Mouse (Mus musculus) MEL (cell line): ENCODE data around the gene Gm17651. TPM values are rescaled to one million over a fixed set of nuclear protein-coding genes. Genes with fewer than 3 reads are reported as not detected.
A peak's percentile ranks its signal among the peaks of the same experiment; 100 is the strongest.

Experiments
- DNase-seq: peaks from one replicate; pipeline ENCODE4 v3.0.0; 2011; ENCODE audit warnings: low read depth, low spot score
- H3K27ac ChIP-seq: 2 replicates; pipeline ENCODE4 v1.5.1; 2012; ENCODE audit warnings: low read depth, mild to moderate bottlenecking, control low read depth, low read length, moderate library complexity; ENCODE audit not compliant: control insufficient read depth
- H3K27me3 ChIP-seq, 2 experiments: fragments of 150-350 bp in 1 of 2; sonication (generic) in 1 of 2; 2 replicates each; pipeline ENCODE4 v1.6.1; 2012; ENCODE audit warnings: low read length in 2 of 2, mild to moderate bottlenecking in 2 of 2, improper control_type of control experiment in 1 of 2, moderate library complexity in 1 of 2; ENCODE audit not compliant: insufficient read depth in 2 of 2, control insufficient read depth in 1 of 2
- H3K36me3 ChIP-seq, 2 experiments: 2 replicates each; pipeline ENCODE4 v1.6.1; 2012 to 2014; ENCODE audit warnings: low read length in 2 of 2, improper control_type of control experiment in 1 of 2, inconsistent platforms in 1 of 2, mild to moderate bottlenecking in 1 of 2; ENCODE audit not compliant: insufficient read depth in 2 of 2, control insufficient read depth in 1 of 2
- H3K4me1 ChIP-seq, 2 experiments: fragments of 150-350 bp in 1 of 2; sonication (generic) in 1 of 2; 2 replicates each; pipeline ENCODE4 v1.6.1; 2012; ENCODE audit warnings: low read length in 2 of 2, improper control_type of control experiment in 1 of 2, mild to moderate bottlenecking in 1 of 2; ENCODE audit not compliant: insufficient read depth in 2 of 2, control insufficient read depth in 1 of 2
- H3K4me3 ChIP-seq, 2 experiments: fragments of 150-350 bp in 1 of 2; sonication (generic) in 1 of 2; 2 replicates each; pipeline ENCODE4 v1.5.1; 2012; ENCODE audit warnings: low read depth in 2 of 2, low read length in 2 of 2, mild to moderate bottlenecking in 2 of 2, moderate library complexity in 2 of 2, control low read depth in 1 of 2, improper control_type of control experiment in 1 of 2; ENCODE audit not compliant: control insufficient read depth in 1 of 2, insufficient read depth in 1 of 2
- H3K79me2 ChIP-seq: 2 replicates; pipeline ENCODE4 v1.6.1; 2012; ENCODE audit warnings: mild to moderate bottlenecking, low read length, moderate library complexity; ENCODE audit not compliant: control insufficient read depth, poor library complexity, insufficient read depth
- H3K9ac ChIP-seq: 2 replicates; pipeline ENCODE4 v1.6.1; 2012; ENCODE audit warnings: low read depth, mild to moderate bottlenecking, control low read depth, low read length, moderate library complexity; ENCODE audit not compliant: control insufficient read depth, poor library complexity, severe bottlenecking
- H3K9me3 ChIP-seq: fragments of 150-350 bp; sonication (generic); replicated peaks from 2 replicates; pipeline ENCODE4 v1.6.1; 2012; ENCODE audit warnings: mild to moderate bottlenecking, low read length, improper control_type of control experiment, moderate library complexity; ENCODE audit not compliant: insufficient read depth
- BHLHE40 ChIP-seq: IDR thresholded peaks from 2 replicates; pipeline ENCODE4 v1.6.1; 2012; ENCODE audit warnings: low read depth, mild to moderate bottlenecking, inconsistent platforms, low read length, improper control_type of control experiment, borderline replicate concordance
- CHD1 ChIP-seq: IDR thresholded peaks from 2 replicates; pipeline ENCODE4 v1.6.1; 2012; ENCODE audit warnings: low read depth, mild to moderate bottlenecking, inconsistent platforms, low read length, improper control_type of control experiment
- CHD2 ChIP-seq: IDR thresholded peaks from 2 replicates; pipeline ENCODE4 v1.6.1; 2011; ENCODE audit warnings: low read length, improper control_type of control experiment
- CTCF ChIP-seq, 3 experiments: IDR thresholded peaks in 2 of 3; conservative IDR thresholded peaks in 1 of 3; 2 replicates each; pipeline ENCODE4 v1.5.1; 2011 to 2012; ENCODE audit warnings: low read length in 3 of 3, low read depth in 2 of 3, mild to moderate bottlenecking in 2 of 3, improper control_type of control experiment in 1 of 3, inconsistent platforms in 1 of 3, mixed read lengths in 1 of 3, moderate library complexity in 1 of 3; ENCODE audit not compliant: control insufficient read depth in 1 of 3, insufficient read depth in 1 of 3, poor library complexity in 1 of 3, severe bottlenecking in 1 of 3
- E2F4 ChIP-seq: IDR thresholded peaks from 2 replicates; pipeline ENCODE4 v1.6.1; 2011; ENCODE audit warnings: low read depth, low read length, improper control_type of control experiment, borderline replicate concordance
- ELF1 ChIP-seq: IDR thresholded peaks from 2 replicates; pipeline ENCODE4 v1.6.1; 2014; ENCODE audit warnings: low read depth, mild to moderate bottlenecking, inconsistent platforms, low read length, improper control_type of control experiment, moderate library complexity
- EP300 ChIP-seq, 2 experiments: IDR thresholded peaks; 2 replicates each; pipeline ENCODE4 v1.6.1; 2011; ENCODE audit warnings: improper control_type of control experiment in 2 of 2, low read length in 2 of 2, low read depth in 1 of 2, mild to moderate bottlenecking in 1 of 2
- ETS1 ChIP-seq: IDR thresholded peaks from 2 replicates; pipeline ENCODE4 v1.6.1; 2012; ENCODE audit warnings: low read depth, mild to moderate bottlenecking, inconsistent platforms, low read length, improper control_type of control experiment, moderate library complexity
- GABPA ChIP-seq: IDR thresholded peaks from 2 replicates; pipeline ENCODE4 v1.6.1; 2012; ENCODE audit warnings: low read depth, mild to moderate bottlenecking, inconsistent platforms, low read length, improper control_type of control experiment, moderate library complexity
- GATA1 ChIP-seq: IDR thresholded peaks from 2 replicates; pipeline ENCODE4 v1.6.1; 2011; ENCODE audit warnings: low read depth, low read length, improper control_type of control experiment
- HCFC1 ChIP-seq: IDR thresholded peaks from 2 replicates; pipeline ENCODE4 v1.6.1; 2012; ENCODE audit warnings: low read depth, mild to moderate bottlenecking, inconsistent platforms, low read length, improper control_type of control experiment, moderate library complexity
- JUND ChIP-seq: IDR thresholded peaks from 2 replicates; pipeline ENCODE4 v1.6.1; 2011; ENCODE audit warnings: low read depth, mild to moderate bottlenecking, improper control_type of control experiment, low read length
- KAT2A ChIP-seq: conservative IDR thresholded peaks from 2 replicates; pipeline ENCODE4 v1.6.1; 2012; ENCODE audit warnings: low read depth, low read length, improper control_type of control experiment, inconsistent platforms
- MAFK ChIP-seq: IDR thresholded peaks from 2 replicates; pipeline ENCODE4 v1.6.1; 2011; ENCODE audit warnings: low read depth, mild to moderate bottlenecking, low read length, improper control_type of control experiment, borderline replicate concordance
- MAX ChIP-seq: IDR thresholded peaks from 2 replicates; pipeline ENCODE4 v1.6.1; 2011; ENCODE audit warnings: low read length, improper control_type of control experiment
- MAZ ChIP-seq: IDR thresholded peaks from 2 replicates; pipeline ENCODE4 v1.6.1; 2012; ENCODE audit warnings: low read depth, mild to moderate bottlenecking, inconsistent platforms, low read length, improper control_type of control experiment
- MEF2A ChIP-seq: IDR thresholded peaks from 2 replicates; pipeline ENCODE4 v1.6.1; 2014; ENCODE audit warnings: low read depth, mild to moderate bottlenecking, inconsistent platforms, low read length, improper control_type of control experiment; ENCODE audit not compliant: poor library complexity, insufficient replicate concordance, severe bottlenecking; ENCODE audit errors: extremely low read depth
- MXI1 ChIP-seq: IDR thresholded peaks from 2 replicates; pipeline ENCODE4 v1.6.1; 2011; ENCODE audit warnings: mild to moderate bottlenecking, low read depth, low read length, improper control_type of control experiment
- MYB ChIP-seq: IDR thresholded peaks from 2 replicates; pipeline ENCODE4 v1.6.1; 2011; ENCODE audit warnings: mild to moderate bottlenecking, low read depth, low read length, improper control_type of control experiment
- MYC ChIP-seq: IDR thresholded peaks from 2 replicates; pipeline ENCODE4 v1.6.1; 2011; ENCODE audit warnings: low read depth, mild to moderate bottlenecking, low read length, improper control_type of control experiment, moderate library complexity
- NELFE ChIP-seq: IDR thresholded peaks from 2 replicates; pipeline ENCODE4 v1.6.1; 2011; ENCODE audit warnings: low read depth, low read length, improper control_type of control experiment
- NRF1 ChIP-seq: IDR thresholded peaks from 2 replicates; pipeline ENCODE4 v1.6.1; 2014; ENCODE audit warnings: low read depth, mild to moderate bottlenecking, inconsistent platforms, low read length, improper control_type of control experiment, moderate library complexity; ENCODE audit not compliant: poor library complexity, insufficient read depth, severe bottlenecking
- POLR2A ChIP-seq, 2 experiments: IDR thresholded peaks; 2 replicates each; pipeline ENCODE4 v1.6.1; 2011 to 2012; ENCODE audit warnings: low read length in 2 of 2, mild to moderate bottlenecking in 2 of 2, control low read depth in 1 of 2, improper control_type of control experiment in 1 of 2, low read depth in 1 of 2, moderate library complexity in 1 of 2; ENCODE audit not compliant: control insufficient read depth in 1 of 2, insufficient read depth in 1 of 2, poor library complexity in 1 of 2
- POLR2AphosphoS2 ChIP-seq: IDR thresholded peaks from 2 replicates; pipeline ENCODE4 v1.6.1; 2011; ENCODE audit warnings: low read length, improper control_type of control experiment
- POLR2AphosphoS5 ChIP-seq: IDR thresholded peaks from 2 replicates; pipeline ENCODE4 v1.6.1; 2012; ENCODE audit warnings: low read depth, borderline replicate concordance, mild to moderate bottlenecking, inconsistent platforms, low read length, moderate library complexity, mixed read lengths
- RAD21 ChIP-seq: IDR thresholded peaks from 2 replicates; pipeline ENCODE4 v1.6.1; 2011; ENCODE audit warnings: mild to moderate bottlenecking, low read depth, low read length, improper control_type of control experiment
- RCOR1 ChIP-seq: IDR thresholded peaks from 2 replicates; pipeline ENCODE4 v1.6.1; 2012; ENCODE audit warnings: low read depth, mild to moderate bottlenecking, inconsistent platforms, low read length, improper control_type of control experiment
- SIN3A ChIP-seq: IDR thresholded peaks from 2 replicates; pipeline ENCODE4 v1.6.1; 2012; ENCODE audit warnings: low read length, improper control_type of control experiment, inconsistent platforms
- TAL1 ChIP-seq: IDR thresholded peaks from 2 replicates; pipeline ENCODE4 v1.6.1; 2012; ENCODE audit warnings: mild to moderate bottlenecking, inconsistent platforms, low read length, moderate library complexity, mixed read lengths
- TBP ChIP-seq: IDR thresholded peaks from 2 replicates; pipeline ENCODE4 v1.8.0; 2011; ENCODE audit warnings: low read depth, low read length, improper control_type of control experiment
- TCF12 ChIP-seq: IDR thresholded peaks from 2 replicates; pipeline ENCODE4 v1.6.1; 2014; ENCODE audit warnings: low read depth, mild to moderate bottlenecking, inconsistent platforms, low read length, improper control_type of control experiment, moderate library complexity
- USF1 ChIP-seq: IDR thresholded peaks from 2 replicates; pipeline ENCODE4 v1.6.1; 2014; ENCODE audit warnings: low read depth, mild to moderate bottlenecking, inconsistent platforms, low read length, improper control_type of control experiment, moderate library complexity
- USF2 ChIP-seq, 2 experiments: IDR thresholded peaks; 2 replicates each; pipeline ENCODE4 v1.6.1; 2011 to 2012; ENCODE audit warnings: improper control_type of control experiment in 2 of 2, low read length in 2 of 2, borderline replicate concordance in 1 of 2, inconsistent platforms in 1 of 2, low read depth in 1 of 2, mild to moderate bottlenecking in 1 of 2; ENCODE audit not compliant: insufficient read depth in 1 of 2
- ZC3H11A ChIP-seq: IDR thresholded peaks from 2 replicates; pipeline ENCODE4 v1.6.1; 2012; ENCODE audit warnings: low read depth, mild to moderate bottlenecking, inconsistent platforms, low read length, improper control_type of control experiment
- ZKSCAN1 ChIP-seq: IDR thresholded peaks from 2 replicates; pipeline ENCODE4 v1.6.1; 2012; ENCODE audit warnings: low read depth, mild to moderate bottlenecking, inconsistent platforms, low read length, improper control_type of control experiment, moderate library complexity
- ZMIZ1 ChIP-seq: IDR thresholded peaks from 2 replicates; pipeline ENCODE4 v1.6.1; 2012; ENCODE audit warnings: low read depth, mild to moderate bottlenecking, inconsistent platforms, low read length, improper control_type of control experiment, moderate library complexity
- ZNF384 ChIP-seq: IDR thresholded peaks from 2 replicates; pipeline ENCODE4 v1.6.1; 2012; ENCODE audit warnings: low read depth, mild to moderate bottlenecking, inconsistent platforms, low read length, improper control_type of control experiment
- polyA plus RNA-seq, 2 experiments: library from polyadenylated mRNA; stranded (reverse) in 1 of 2; unstranded in 1 of 2; fragments of >175 nt in 1 of 2; fragments of >200 nt in 1 of 2; gene quantifications; 2 replicates each; pipeline versions ENCODE4 v1.2.1 to v1.2.4; 2012; ENCODE audit warnings: low replicate concordance in 2 of 2, low read depth in 1 of 2; ENCODE audit not compliant: insufficient read length in 2 of 2, insufficient read depth in 1 of 2, missing spikeins in 1 of 2
- total RNA-seq: library from RNA; depleted of rRNA; stranded (reverse); fragments of 300-350 nt; gene quantifications from 2 replicates; pipeline ENCODE4 v1.2.3, GENCODE M21; 2012

Gm17651 gene
- total and polyA plus RNA-seq, 3 experiments, result not detected

DNA sequence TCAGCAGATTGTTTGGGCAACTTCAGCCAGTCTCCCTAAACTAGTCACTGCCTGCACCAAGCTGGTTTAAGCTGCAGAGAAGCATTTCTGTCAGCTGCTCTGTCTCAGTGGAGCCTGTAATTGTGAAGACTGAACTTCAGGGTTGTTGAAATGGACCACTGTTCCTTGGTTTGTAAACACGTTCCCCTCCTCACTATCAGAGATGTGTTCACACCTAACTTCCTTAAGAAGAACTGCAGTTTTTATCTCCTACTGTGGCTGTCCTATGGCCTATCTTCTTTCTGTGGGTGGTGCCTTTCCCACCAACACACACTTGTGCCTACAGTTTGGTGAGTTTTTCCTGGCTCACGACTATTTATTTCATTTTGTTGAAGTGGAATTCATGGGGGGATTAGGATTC is 14.8 kb upstream of the Gm17651 start:
- Histone ChIP-seq H3K79me2 (no peaks in the 10 kb centered on the region), H3K4me1 (peaks cover 16 to 42% of the 10 kb centered on the region in 2 experiments), H3K4me3 (no peak overlapping the region; a peak in 1 of 4 replicates), H3K9me3 (no peaks in the 10 kb centered on the region), H3K9ac (no peak overlapping the region), H3K36me3 (peaks cover 0 to 20% of the 10 kb centered on the region in 2 experiments; a peak in 2 of 4 replicates), H3K27ac (peak overlapping the region; percentile 49), H3K27me3 (no peaks in the 10 kb centered on the region)
- peak; percentile 81 for DNase-seq
- TF ChIP-seq MAZ, result no peak
- 0 out of 2 replicates have a peak, but pooled peaks have one; percentile 39 for TF ChIP-seq MXI1
- TF ChIP-seq ZMIZ1, result no peak
- peak; percentile 59 to 67; a peak in 2 of 4 replicates for TF ChIP-seq EP300 (IDR thresholded peaks at IDR 0.05; ENCODE audit: low read depth in 1 of 2, low read length in 2 of 2)
- TF ChIP-seq JUND, result no peak
- no peak for TF ChIP-seq GABPA
- TF ChIP-seq ELF1, result 0 out of 2 replicates have a peak, but pooled peaks have one; percentile 38
- TF ChIP-seq MAFK, result no peak; the same call in 1 of the 2 replicates
- no peak for TF ChIP-seq USF1
- no peak for TF ChIP-seq MYC
- no peak for TF ChIP-seq E2F4
- TF ChIP-seq CHD1, result no peak
- TF ChIP-seq POLR2A (IDR thresholded peaks at IDR 0.05; ENCODE audit: control insufficient read depth in 1 of 2, insufficient read depth in 1 of 2, low read depth in 1 of 2, low read length in 2 of 2, poor library complexity in 1 of 2), result 0 out of 4 replicates have a peak, but pooled peaks of 1 of the 2 experiments have one; percentile 29
- no peak for TF ChIP-seq USF2 (IDR thresholded peaks at IDR 0.05; ENCODE audit: borderline replicate concordance in 1 of 2, insufficient read depth in 1 of 2, low read depth in 1 of 2, low read length in 2 of 2)
- TF ChIP-seq MYB, result no peak
- TF ChIP-seq ETS1, result 0 out of 2 replicates have a peak, but pooled peaks have one; percentile 48
- TF ChIP-seq POLR2AphosphoS2, result no peak
- no peak for TF ChIP-seq RAD21
- no peak for TF ChIP-seq TAL1
- TF ChIP-seq CHD2, result no peak
- no peak for TF ChIP-seq NELFE
- TF ChIP-seq MAX, result peak; percentile 68
- TF ChIP-seq POLR2AphosphoS5, result no peak
- no peak for TF ChIP-seq NRF1
- peak; percentile 65; the same call in 1 of the 2 replicates for TF ChIP-seq RCOR1
- no peak for TF ChIP-seq ZC3H11A
- TF ChIP-seq CTCF (IDR thresholded peaks at IDR 0.05 in 2 of 3, conservative IDR thresholded peaks at IDR 0.05 in 1 of 3; ENCODE audit: control insufficient read depth in 1 of 3, insufficient read depth in 1 of 3, low read depth in 2 of 3, low read length in 3 of 3, poor library complexity in 1 of 3, severe bottlenecking in 1 of 3), result no peak
- TF ChIP-seq GATA1, result peak; percentile 88
- TF ChIP-seq HCFC1, result no peak
- TF ChIP-seq TBP, result no peak
- peak; percentile 50; the same call in 1 of the 2 replicates for TF ChIP-seq BHLHE40
- TF ChIP-seq ZKSCAN1, result no peak
- TF ChIP-seq TCF12, result peak; percentile 19; the same call in 1 of the 2 replicates
- TF ChIP-seq MEF2A, result no peak
- no peak for TF ChIP-seq ZNF384
- peak; percentile 77 for TF ChIP-seq SIN3A
- TF ChIP-seq KAT2A, result no peak
